In genomic region chr15:79126217-79126932, GRCm38 (mm10) we compare ENCODE assay signal across 9 mouse cellular contexts. TPM values are rescaled to one million over a fixed set of nuclear protein-coding genes. Genes with fewer than 3 reads are reported as not detected.
DNase-seq lines count a peak whose midpoint lies in the region; ATAC-seq and TF ChIP-seq lines count a peak whose summit lies in the region.
"Had no signal": no experiment of that assay in that cellular context is flagged by ENCODE, and none has a peak within 500 bp of the region (broad histone marks: within the 10 kb centered on the region; RNA-seq: fewer than 3 reads in every experiment).

No protein-coding gene starts in this region.

- no peak overlapping the region for H3K27ac ChIP-seq in kidney, adult 2 months (ENCODE audit: insufficient read depth, low read depth, low read length)
- H3K27ac ChIP-seq in kidney, embryonic 14.5 days (ENCODE audit: low read depth, low read length): no peak overlapping the region
- H3K27ac ChIP-seq in ES-Bruce4 (ENCODE audit: insufficient read depth, low read length): no peak overlapping the region
- H3K27ac ChIP-seq in limb, embryonic 10.5 days: no peak overlapping the region
- H3K27ac ChIP-seq: limb, embryonic 15.5 days had no signal

- WGBS in kidney, adult 2 months: 72% methylated on average over 13 of the region's 13 CpGs
- WGBS in kidney, embryonic 14.5 days: 81% methylated on average over 13 of the region's 13 CpGs
- WGBS in limb, embryonic 10.5 days: 84% methylated on average over 13 of the region's 13 CpGs

- no peaks in the 10 kb centered on the region; the same call in 1 of the 2 replicates for H3K9me3 ChIP-seq in kidney, embryonic 14.5 days (ENCODE audit: control insufficient read depth, low read length)
- no peaks in the 10 kb centered on the region for H3K9me3 ChIP-seq in ES-Bruce4 (replicated peaks; ENCODE audit: control insufficient read depth, insufficient read depth, low read length, poor library complexity, severe bottlenecking)
- H3K9me3 ChIP-seq in limb, embryonic 10.5 days (replicated peaks): no peaks in the 10 kb centered on the region
- H3K9me3 ChIP-seq: limb, embryonic 15.5 days had no signal

- peak; percentile 61 for TF ChIP-seq CTCF in kidney, adult 2 months (conservative IDR thresholded peaks at IDR 0.05; ENCODE audit: insufficient read depth, insufficient read length, low read depth, low read length)
- peak; percentile 40 for TF ChIP-seq CTCF in ES-Bruce4 (IDR thresholded peaks at IDR 0.05; ENCODE audit: low read depth, low read length)

- no peak overlapping the region for H3K9ac ChIP-seq in kidney, embryonic 14.5 days (ENCODE audit: low read depth, low read length)
- no peak overlapping the region for H3K9ac ChIP-seq in ES-Bruce4 (ENCODE audit: low read depth, poor library complexity, severe bottlenecking)
- H3K9ac ChIP-seq: limb, embryonic 15.5 days had no signal

- TF ChIP-seq EP300 in ES-Bruce4 (IDR thresholded peaks at IDR 0.05; ENCODE audit: insufficient read depth, low read depth, low read length): no peak

- H3K4me1 ChIP-seq in kidney, adult 2 months (ENCODE audit: control insufficient read depth, insufficient read depth, low read length): peaks cover 10% of the 10 kb centered on the region
- H3K4me1 ChIP-seq in kidney, embryonic 14.5 days (ENCODE audit: control insufficient read depth, insufficient read depth, low read length): no peaks in the 10 kb centered on the region
- H3K4me1 ChIP-seq in ES-Bruce4 (ENCODE audit: control insufficient read depth, insufficient read depth, low read length): no peaks in the 10 kb centered on the region
- H3K4me1 ChIP-seq in limb, embryonic 10.5 days: no peaks in the 10 kb centered on the region

- DNase-seq in kidney, adult 2 months: peak; percentile 71
- peak; percentile 71 for DNase-seq in adrenal gland, postnatal 14 days
- DNase-seq in limb, embryonic 10.5 days (ENCODE audit: low spot score): peak; percentile 50
- peak; percentile 70 for DNase-seq in splenic B cell, adult 2 months (ENCODE audit: low read depth, low spot score)
- DNase-seq in ovary, postnatal 10 days (ENCODE audit: low spot score): no peak

- no peak overlapping the region for H3K4me3 ChIP-seq in kidney, adult 2 months (ENCODE audit: insufficient read depth, low read depth, low read length)
- H3K4me3 ChIP-seq in kidney, embryonic 14.5 days (ENCODE audit: low read length): no peak overlapping the region
- H3K4me3 ChIP-seq in ES-Bruce4 (ENCODE audit: low read depth, low read length): 0 out of 2 replicates have a peak overlapping the region, but pooled peaks have one; percentile 0
- H3K4me3 ChIP-seq in limb, embryonic 10.5 days: no peak overlapping the region
- H3K4me3 ChIP-seq: limb, embryonic 15.5 days had no signal

- TF ChIP-seq POLR2A in kidney, adult 2 months (IDR thresholded peaks at IDR 0.05; ENCODE audit: low read depth, low read length): no peak
- no peak for TF ChIP-seq POLR2A in ES-Bruce4 (IDR thresholded peaks at IDR 0.05; ENCODE audit: insufficient read depth, low read length)

- ATAC-seq in kidney, embryonic 14.5 days (ENCODE audit: low FRiP score, low TSS enrichment): no peak
- ATAC-seq in erythroid progenitor cell, adult 5-6 weeks (replicated peaks; ENCODE audit: low FRiP score, poor library complexity, severe bottlenecking): 0 out of 2 replicates have a peak, but pooled peaks have one; percentile 33

- H3K27me3 ChIP-seq in kidney, adult 2 months (replicated peaks; ENCODE audit: control insufficient read depth, insufficient read depth, low read length): no peaks in the 10 kb centered on the region
- no peaks in the 10 kb centered on the region for H3K27me3 ChIP-seq in kidney, embryonic 14.5 days (ENCODE audit: control insufficient read depth, insufficient read depth, low read length)
- H3K27me3 ChIP-seq in ES-Bruce4 (ENCODE audit: control insufficient read depth, insufficient read depth, low read length, poor library complexity, severe bottlenecking): no peaks in the 10 kb centered on the region
- no peaks in the 10 kb centered on the region for H3K27me3 ChIP-seq in limb, embryonic 10.5 days (ENCODE audit: low read depth, poor library complexity, severe bottlenecking)
- H3K27me3 ChIP-seq in splenic B cell, adult 2 months (ENCODE audit: control insufficient read depth, insufficient read depth, low read length, poor library complexity, severe bottlenecking): no peaks in the 10 kb centered on the region
- H3K27me3 ChIP-seq: limb, embryonic 15.5 days had no signal

- no peak overlapping the region for H3K4me2 ChIP-seq in kidney, embryonic 14.5 days (replicated peaks; ENCODE audit: low read depth, low read length)
- H3K4me2 ChIP-seq: limb, embryonic 15.5 days had no signal

- H3K36me3 ChIP-seq in kidney, adult 2 months (ENCODE audit: control insufficient read depth, insufficient read depth, low read length): no peaks in the 10 kb centered on the region; the same call in 1 of the 2 replicates
- peaks cover 69% of the 10 kb centered on the region for H3K36me3 ChIP-seq in kidney, embryonic 14.5 days (ENCODE audit: control insufficient read depth, insufficient read depth, low read length)
- H3K36me3 ChIP-seq in ES-Bruce4 (ENCODE audit: control insufficient read depth, insufficient read depth, low read length, poor library complexity, severe bottlenecking): no peaks in the 10 kb centered on the region
- H3K36me3 ChIP-seq in limb, embryonic 10.5 days: peaks cover 95% of the 10 kb centered on the region
- peaks cover 15% of the 10 kb centered on the region for H3K36me3 ChIP-seq in splenic B cell, adult 2 months (ENCODE audit: control insufficient read depth, insufficient read depth, low read length, poor library complexity, severe bottlenecking)

RNA-seq across cellular contexts. Expression of gene Polr2f, which starts 14.4 kb away (rescaled TPM):
- 50.3 and 74.9 TPM in 2 replicates for polyA plus RNA-seq in kidney, adult 2 months (2012; rRNA removed)
- polyA plus RNA-seq in kidney, embryonic 14.5 days (2014; fragmentation: Nextera tagmentation; extraction: Ambion mirVana): 352 and 434 TPM in 2 replicates
- polyA plus RNA-seq in ES-Bruce4 (2011; ENCODE audit: insufficient read depth, insufficient read length, low read depth, missing spikeins): 162 and 166 TPM in 2 replicates
- 110 and 127 TPM in 2 replicates for total RNA-seq in adrenal gland, postnatal 14 days (2021)
- 15.1 and 32.7 TPM in 2 replicates for total RNA-seq in erythroid progenitor cell, adult 5-6 weeks (2015; ENCODE audit: low replicate concordance)
- 17.0 and 20.3 TPM in 2 replicates for total RNA-seq in erythroid progenitor cell, adult 5-6 weeks (2017; ENCODE audit: low replicate concordance)
- polyA plus RNA-seq in limb, embryonic 10.5 days (2016; fragmentation: Nextera tagmentation; extraction: Ambion mirVana): 351 and 426 TPM in 2 replicates

RNA-seq across cellular contexts. Expression of gene 1700088E04Rik, which starts 14.7 kb away (rescaled TPM):
- 18.8 and 19.6 TPM in 2 replicates for polyA plus RNA-seq in kidney, adult 2 months (2012; rRNA removed)
- polyA plus RNA-seq in kidney, embryonic 14.5 days (2014; fragmentation: Nextera tagmentation; extraction: Ambion mirVana): 7.1 and 8.8 TPM in 2 replicates
- 1.4 TPM in 2 replicates for polyA plus RNA-seq in ES-Bruce4 (2011; ENCODE audit: insufficient read depth, insufficient read length, low read depth, missing spikeins)
- total RNA-seq in adrenal gland, postnatal 14 days (2021): 4.4 and 4.7 TPM in 2 replicates
- not detected in 2 replicates for total RNA-seq in erythroid progenitor cell, adult 5-6 weeks (2015; ENCODE audit: low replicate concordance)
- total RNA-seq in erythroid progenitor cell, adult 5-6 weeks (2017; ENCODE audit: low replicate concordance): not detected in 2 replicates
- 5.2 and 5.7 TPM in 2 replicates for polyA plus RNA-seq in limb, embryonic 10.5 days (2016; fragmentation: Nextera tagmentation; extraction: Ambion mirVana)

RNA-seq across cellular contexts. Expression of gene Micall1, which starts 17.7 kb away (rescaled TPM):
- 23.3 and 24.5 TPM in 2 replicates for polyA plus RNA-seq in kidney, adult 2 months (2012; rRNA removed)
- 6.5 and 7.2 TPM in 2 replicates for polyA plus RNA-seq in kidney, embryonic 14.5 days (2014; fragmentation: Nextera tagmentation; extraction: Ambion mirVana)
- polyA plus RNA-seq in ES-Bruce4 (2011; ENCODE audit: insufficient read depth, insufficient read length, low read depth, missing spikeins): 12.4 and 13.4 TPM in 2 replicates
- 34.3 and 41.0 TPM in 2 replicates for total RNA-seq in adrenal gland, postnatal 14 days (2021)
- 0.72 TPM in 1 of 2 replicates, not detected in the other for total RNA-seq in erythroid progenitor cell, adult 5-6 weeks (2015; ENCODE audit: low replicate concordance)
- total RNA-seq in erythroid progenitor cell, adult 5-6 weeks (2017; ENCODE audit: low replicate concordance): 1.7 and 4.1 TPM in 2 replicates
- polyA plus RNA-seq in limb, embryonic 10.5 days (2016; fragmentation: Nextera tagmentation; extraction: Ambion mirVana): 6.8 and 9.7 TPM in 2 replicates

RNA-seq across cellular contexts. Expression of gene Sox10, which starts 38.7 kb away (rescaled TPM):
- polyA plus RNA-seq in kidney, adult 2 months (2012; rRNA removed): 0.75 and 1.2 TPM in 2 replicates
- polyA plus RNA-seq in kidney, embryonic 14.5 days (2014; fragmentation: Nextera tagmentation; extraction: Ambion mirVana): 0.21 and 0.22 TPM in 2 replicates
- 0.43 and 1.4 TPM in 2 replicates for polyA plus RNA-seq in ES-Bruce4 (2011; ENCODE audit: insufficient read depth, insufficient read length, low read depth, missing spikeins)
- total RNA-seq in adrenal gland, postnatal 14 days (2021): 2.3 and 3.3 TPM in 2 replicates
- total RNA-seq in erythroid progenitor cell, adult 5-6 weeks (2015; ENCODE audit: low replicate concordance): not detected in 2 replicates
- not detected in 2 replicates for total RNA-seq in erythroid progenitor cell, adult 5-6 weeks (2017; ENCODE audit: low replicate concordance)
- polyA plus RNA-seq in limb, embryonic 10.5 days (2016; fragmentation: Nextera tagmentation; extraction: Ambion mirVana): 0.75 and 1.8 TPM in 2 replicates

RNA-seq across cellular contexts. Expression of gene Eif3l, which starts 51.4 kb away (rescaled TPM):
- 172 and 183 TPM in 2 replicates for polyA plus RNA-seq in kidney, adult 2 months (2012; rRNA removed)
- 207 and 265 TPM in 2 replicates for polyA plus RNA-seq in kidney, embryonic 14.5 days (2014; fragmentation: Nextera tagmentation; extraction: Ambion mirVana)
- polyA plus RNA-seq in ES-Bruce4 (2011; ENCODE audit: insufficient read depth, insufficient read length, low read depth, missing spikeins): 598 and 608 TPM in 2 replicates
- 171 and 177 TPM in 2 replicates for total RNA-seq in adrenal gland, postnatal 14 days (2021)
- total RNA-seq in erythroid progenitor cell, adult 5-6 weeks (2015; ENCODE audit: low replicate concordance): 50.1 and 69.2 TPM in 2 replicates
- total RNA-seq in erythroid progenitor cell, adult 5-6 weeks (2017; ENCODE audit: low replicate concordance): 47.1 and 47.9 TPM in 2 replicates
- 278 and 295 TPM in 2 replicates for polyA plus RNA-seq in limb, embryonic 10.5 days (2016; fragmentation: Nextera tagmentation; extraction: Ambion mirVana)
